Mouse (Mus musculus) embryonic fibroblast, embryonic 13.5 days (primary cell): ENCODE results near the gene C4b.
"Not testable (repeated sequence)": the region's sequence is repeated elsewhere in the genome, so short reads cannot be mapped to it uniquely, and the experiment has no call there.

Experiments
- CTCF ChIP-seq: IDR thresholded peaks from 2 replicates; pipeline ENCODE4 v1.5.1; 2011; ENCODE audit warnings: mild to moderate bottlenecking, control low read depth, low read length, moderate library complexity, borderline replicate concordance; ENCODE audit not compliant: insufficient read depth
- POLR2A ChIP-seq: IDR thresholded peaks from 2 replicates; pipeline ENCODE4 v1.6.1; 2011; ENCODE audit warnings: low read depth, mild to moderate bottlenecking, control low read depth, low read length, moderate library complexity

DNA sequence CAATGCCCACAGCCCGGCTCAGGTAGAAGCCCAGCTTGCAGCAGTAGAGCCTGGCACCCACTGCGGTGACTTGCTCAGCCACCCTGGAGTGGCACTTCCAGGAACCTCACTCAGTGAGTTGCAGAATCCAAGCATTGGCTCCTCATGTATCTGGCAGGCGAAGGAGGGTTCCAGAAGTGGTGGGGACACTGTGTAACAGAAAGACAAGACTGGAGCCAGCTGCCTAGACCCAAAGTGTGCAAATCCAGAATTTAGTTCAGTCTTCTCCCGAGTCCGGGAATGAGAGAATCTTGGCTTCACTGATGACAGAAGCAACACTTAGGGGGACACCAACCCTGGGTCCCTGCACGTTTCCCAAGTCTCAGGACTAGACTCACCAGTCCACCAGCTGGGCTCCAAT is 929 bp upstream of the C4b start:
- not testable (repeated sequence) for TF ChIP-seq CTCF, POLR2A
